Mouse (Mus musculus) left cerebral cortex, postnatal 14 days (tissue): ENCODE measurements around the gene Ncoa5. TPM values are rescaled to one million over a fixed set of nuclear protein-coding genes. Genes with fewer than 3 reads are reported as not detected.
A peak's percentile ranks its signal among the peaks of the same experiment; 100 is the strongest.

ENCODE experiments used
- DNase-seq, 2 experiments: peaks; one replicate each; pipeline ENCODE4 v3.0.0; 2021 to 2022; ENCODE audit warnings: low spot score in 2 of 2, mixed read lengths in 1 of 2
- intact Hi-C: fragments of 180-260 bp; cut with DNase I; formaldehyde crosslinking; loops from one replicate; pipeline ENCODE4 v1.15.1; 2025
- total RNA-seq, 2 experiments: library from RNA; stranded (reverse); gene quantifications; 2 replicates each; pipeline ENCODE4 v1.2.3; 2021

The Ncoa5 gene
- total RNA-seq, 2 experiments from 2014 or later = 53.2 to 54.6 TPM

DNA sequence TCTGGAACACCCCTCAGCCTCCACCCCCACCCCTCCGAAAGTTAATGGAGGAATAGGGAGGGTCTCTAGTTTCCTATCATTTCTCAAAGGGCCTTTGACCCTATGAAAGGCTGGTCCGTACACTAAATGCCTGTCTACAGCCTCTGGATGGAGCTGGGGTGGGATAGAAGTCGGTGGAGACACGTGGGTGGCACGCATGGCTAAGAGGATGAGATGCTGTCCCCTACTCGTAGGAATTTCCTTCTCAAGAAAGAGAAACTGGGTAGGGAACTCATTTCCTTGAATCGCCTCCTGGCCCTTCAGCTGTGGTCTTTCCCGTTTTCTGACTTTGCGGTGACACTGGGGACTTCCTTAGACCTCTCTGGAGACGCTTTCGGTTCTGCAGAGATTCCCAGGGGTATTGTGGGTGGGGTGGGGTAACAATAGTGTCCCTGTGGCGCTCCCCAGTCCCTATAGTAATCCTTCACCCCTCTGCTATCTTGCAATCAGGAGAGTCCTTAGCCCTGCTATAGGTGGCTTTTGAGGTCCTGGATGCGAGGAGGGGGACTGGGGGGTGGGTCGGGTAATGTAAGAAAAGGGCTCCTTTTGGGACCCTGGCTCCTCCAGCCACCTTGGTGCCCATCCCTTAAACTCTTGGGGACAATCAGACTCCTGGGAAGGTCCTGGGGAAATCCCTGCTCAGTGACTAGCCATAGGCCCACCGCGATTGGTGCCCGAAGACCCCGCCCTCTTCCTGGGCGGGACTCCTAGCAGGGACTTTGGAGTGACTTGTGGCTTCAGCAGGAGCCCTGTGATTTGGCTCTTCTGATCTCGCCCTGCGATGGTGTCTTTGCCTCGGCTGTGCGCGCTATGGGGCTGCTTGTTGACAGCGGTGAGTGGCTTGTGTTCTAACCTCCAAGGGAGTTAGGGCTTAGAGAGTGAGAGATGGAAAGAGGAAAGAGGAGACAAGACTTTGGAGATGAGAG lies 20.5 kb upstream of the Ncoa5 start, which contains the start of gene Cd40:
Gene Cd40, plus strand, starts transcription at position 740 of the 965 bp plus-strand sequence.
- no peak for DNase-seq
- intact Hi-C loops = no loop called here

DNA sequence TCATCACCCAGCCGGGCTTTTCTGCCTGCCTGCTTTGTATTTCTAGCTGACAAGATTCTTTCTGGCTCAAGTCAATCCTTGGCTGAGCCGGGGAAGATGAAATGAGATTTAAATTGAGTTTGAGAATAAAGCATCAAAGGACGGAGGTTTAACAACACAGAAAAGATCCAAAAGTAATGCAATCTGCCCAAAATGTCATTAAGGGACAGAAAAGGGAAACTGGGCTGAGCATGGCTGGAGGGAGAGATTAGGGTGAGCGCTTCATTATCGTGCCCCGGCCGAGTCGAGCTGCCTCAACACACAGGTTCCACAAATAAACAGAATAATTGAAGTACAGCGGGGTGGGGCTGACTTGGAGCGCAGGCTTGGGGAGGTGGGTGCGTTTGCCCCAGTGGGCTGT lies 16.9 kb upstream of the Ncoa5 start:
- no peak for DNase-seq
- intact Hi-C loops = no loop called here

DNA sequence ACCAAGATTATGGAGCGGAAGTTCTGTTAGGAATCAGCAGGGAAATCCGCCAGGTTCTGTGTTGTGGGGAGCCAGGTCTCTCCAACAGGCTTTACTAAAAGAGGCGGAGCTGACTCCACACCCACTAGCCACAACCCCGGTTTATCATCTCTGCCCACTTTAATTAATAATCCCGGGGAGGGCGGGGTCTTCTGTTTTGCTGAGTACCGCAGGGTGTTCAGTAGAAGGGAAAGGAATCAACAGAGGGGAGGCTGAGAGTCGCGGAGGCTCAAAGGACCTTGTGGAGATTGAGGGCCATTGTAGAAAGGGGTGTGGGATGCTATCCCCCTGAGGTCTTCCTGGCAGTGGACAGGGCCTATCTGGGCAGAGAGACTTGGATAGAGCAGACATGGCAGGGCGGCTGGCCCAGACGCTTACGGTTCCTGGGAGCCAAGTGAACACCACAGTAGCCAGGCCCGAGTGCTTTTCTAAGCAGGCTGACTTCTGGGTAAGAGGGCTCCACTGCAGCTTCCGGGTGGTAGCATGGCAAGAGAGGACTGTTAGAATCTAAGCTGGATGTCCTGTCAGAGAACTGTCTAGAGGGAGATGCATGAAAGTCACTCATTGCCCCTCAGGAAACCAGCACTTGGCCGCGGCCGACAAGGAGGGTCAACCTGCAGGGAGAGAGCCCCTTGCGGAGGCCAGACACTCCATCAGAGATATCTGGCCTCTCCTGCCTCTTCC lies 16.3 kb upstream of the Ncoa5 start:
- intact Hi-C loops = no loop called here
- no peak for DNase-seq

DNA sequence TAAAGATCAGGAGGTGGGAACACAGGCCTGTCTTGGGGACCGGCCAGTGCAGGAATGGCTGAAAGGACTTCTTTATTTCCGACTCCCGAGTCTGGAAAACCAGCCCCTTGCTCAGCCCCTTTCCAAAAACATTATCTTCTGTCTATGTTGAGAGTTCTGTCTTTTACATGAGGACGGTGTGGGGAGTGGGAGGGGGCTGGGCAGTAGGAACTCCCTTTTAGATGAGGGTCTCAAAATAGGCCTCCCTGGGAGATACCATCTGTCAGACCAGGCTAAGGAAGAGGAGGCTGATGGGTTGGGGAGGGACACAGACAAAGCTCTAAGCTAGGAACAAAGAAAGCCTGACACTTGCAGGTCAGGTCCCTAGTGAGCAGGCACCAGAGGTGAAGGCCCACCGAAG lies 14.4 kb upstream of the Ncoa5 start:
- no peak for DNase-seq
- intact Hi-C loops = no loop called here

DNA sequence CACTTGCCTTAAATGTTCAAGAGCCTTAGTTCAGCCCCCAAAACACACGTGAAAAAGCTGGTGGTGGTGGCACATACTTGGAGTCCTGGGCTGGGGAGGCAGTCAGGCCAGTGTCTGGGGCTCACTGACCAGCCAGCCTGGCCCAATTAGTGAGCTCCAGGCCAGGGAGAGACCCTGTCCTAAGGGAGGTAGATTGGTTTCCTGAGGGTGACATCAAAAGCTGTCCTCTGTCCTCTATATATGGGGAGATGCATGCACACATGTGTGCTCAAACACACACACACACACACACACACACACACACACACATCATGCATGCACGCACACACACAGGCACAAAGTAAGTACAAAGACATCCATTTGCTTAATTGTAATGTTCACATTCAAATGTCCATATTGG lies 9.1 kb upstream of the Ncoa5 start:
- intact Hi-C loops = no loop called here
- DNase-seq = no peak

DNA sequence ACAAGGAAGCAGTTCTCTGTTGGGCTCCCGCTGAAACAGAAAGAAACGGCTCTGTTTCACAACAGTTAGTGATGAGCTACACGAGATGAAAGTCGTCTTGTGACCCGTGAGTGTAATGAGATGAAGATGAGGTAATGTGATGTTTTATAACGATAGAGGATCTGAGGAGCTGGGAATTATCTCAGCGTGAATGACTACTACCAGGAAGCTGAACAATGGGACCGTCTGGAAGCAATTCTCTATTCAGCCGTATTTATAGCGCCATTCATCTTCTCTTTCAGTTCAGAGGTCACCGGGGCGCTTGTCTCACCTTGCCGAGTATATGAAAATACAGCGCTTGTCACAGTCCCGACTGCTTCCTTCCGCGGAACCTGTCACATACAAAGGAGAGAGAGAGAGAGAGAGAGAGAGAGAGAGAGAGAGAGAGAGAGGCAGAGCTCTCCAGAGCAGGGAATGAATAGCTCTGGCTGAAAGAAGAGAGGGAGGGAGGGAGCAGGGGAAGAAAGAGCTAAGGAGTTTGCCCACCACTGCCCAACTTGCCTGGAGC lies 8.5 kb upstream of the Ncoa5 start:
- peak in 1 of 2 experiments; percentile 64 for DNase-seq

DNA sequence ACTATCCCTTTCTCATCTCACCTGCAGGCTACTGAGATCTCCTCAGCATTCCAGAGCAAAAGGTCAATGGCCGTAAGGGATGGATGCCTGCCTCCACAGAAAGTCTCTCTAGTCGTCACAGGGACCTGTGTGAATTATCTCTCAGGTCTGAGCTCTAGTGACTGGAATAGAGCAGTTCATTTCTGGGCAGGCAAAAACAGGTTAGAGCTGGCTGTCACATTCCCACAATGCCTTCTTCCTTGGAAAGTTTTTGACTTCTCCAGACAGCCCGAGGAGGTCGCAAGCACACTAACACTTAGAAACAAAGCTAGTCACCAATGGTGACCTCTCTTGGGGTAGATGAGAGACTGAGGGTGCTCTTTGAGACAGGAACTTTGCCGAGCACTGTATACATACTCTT lies 7.5 kb upstream of the Ncoa5 start:
- no peak for DNase-seq
- intact Hi-C loops = no loop called here

More for the DNA sequence above, 8.5 kb upstream of the Ncoa5 start:
- intact Hi-C loops = no loop called here

DNA sequence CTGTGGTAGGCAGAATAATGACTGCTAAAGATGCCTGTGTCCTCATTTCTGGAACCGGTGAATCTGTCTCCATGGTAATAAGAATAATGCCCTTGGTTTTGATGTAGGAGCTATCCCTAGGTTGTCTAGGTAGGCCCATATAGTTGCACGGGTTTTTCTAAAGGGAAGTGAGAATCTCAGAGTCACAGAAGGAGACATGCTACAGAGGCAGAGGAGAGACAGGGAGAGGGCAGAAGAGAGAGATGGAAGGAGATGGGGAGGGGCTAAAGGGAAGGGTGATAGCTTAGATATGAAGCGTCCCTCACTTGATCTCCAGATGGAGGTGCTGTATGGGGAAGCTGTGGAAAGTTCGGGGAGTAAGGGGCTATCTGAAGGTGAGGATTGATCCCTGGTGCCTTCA lies 2.7 kb upstream of the Ncoa5 start:
- intact Hi-C loops = no loop called here

DNA sequence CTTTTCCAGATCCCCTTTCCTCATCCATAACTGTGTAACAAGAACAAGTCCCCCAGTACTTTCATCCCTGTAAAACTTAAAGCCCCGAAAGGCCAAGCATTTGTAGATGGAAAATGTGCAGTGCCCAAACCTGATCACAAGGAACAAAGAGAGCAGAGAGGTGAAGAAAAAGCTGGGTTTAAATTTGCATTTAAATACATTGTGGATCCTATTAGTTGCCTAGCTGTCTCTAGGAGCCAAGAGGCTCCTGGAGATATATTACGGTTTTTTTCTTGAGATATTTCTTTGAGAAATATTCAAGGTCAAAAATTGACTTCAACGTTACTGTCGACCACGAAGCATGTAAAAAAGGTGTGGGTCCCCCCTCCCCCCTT lies 378 bp upstream of the Ncoa5 start:
- intact Hi-C loops = no loop called here

More for the DNA sequence above, 2.7 kb upstream of the Ncoa5 start:
- no peak for DNase-seq

DNA sequence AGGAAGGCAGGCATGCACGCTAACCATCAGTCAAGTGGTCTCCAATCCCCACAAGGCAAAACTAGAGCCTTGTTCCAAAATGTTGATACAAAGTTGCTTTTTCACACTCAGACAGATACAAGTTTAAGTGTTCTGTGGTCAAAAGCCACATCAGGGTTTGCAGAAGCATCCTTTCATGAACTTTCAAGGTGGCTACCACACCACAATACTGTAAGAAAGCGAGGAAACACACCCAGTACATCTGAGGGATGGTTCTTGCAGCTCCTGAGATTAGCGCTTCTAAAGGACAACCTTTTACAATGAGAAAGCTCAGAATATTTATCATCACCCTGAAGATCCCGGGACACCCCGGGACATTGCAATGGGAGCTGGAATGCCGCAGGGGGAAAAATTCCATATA lies 1.4 kb downstream of the Ncoa5 start:
- DNase-seq = no peak
- intact Hi-C loops = loop anchor here (5.0 kb wide), 2 partner anchors 71 to 111 kb away; partner anchors contain the start of gene Slc12a5

More for the DNA sequence above, 378 bp upstream of the Ncoa5 start:
- DNase-seq = no peak

DNA sequence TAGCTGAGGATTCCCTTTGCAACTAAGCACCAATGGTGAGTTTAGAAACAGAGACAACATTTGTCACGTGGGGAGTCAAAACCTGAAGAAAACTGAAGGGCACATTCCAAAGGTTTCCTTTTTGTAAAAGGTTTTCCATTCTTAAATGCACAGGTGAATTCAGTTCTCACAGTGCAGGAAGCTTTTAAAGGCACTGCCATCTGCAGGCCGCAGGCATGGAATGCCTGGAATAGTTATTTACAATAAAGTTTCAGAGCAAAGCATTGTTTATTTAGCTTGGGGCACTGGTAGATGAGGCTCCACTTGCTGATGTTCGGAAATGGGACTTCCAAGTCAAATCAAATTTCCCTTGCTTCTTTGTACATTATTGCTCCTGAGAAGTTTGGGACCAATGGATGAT lies 2.1 kb downstream of the Ncoa5 start:
- intact Hi-C loops = loop anchor here (5.0 kb wide), 2 partner anchors 70 to 110 kb away; partner anchors contain the start of gene Slc12a5
- no peak for DNase-seq

DNA sequence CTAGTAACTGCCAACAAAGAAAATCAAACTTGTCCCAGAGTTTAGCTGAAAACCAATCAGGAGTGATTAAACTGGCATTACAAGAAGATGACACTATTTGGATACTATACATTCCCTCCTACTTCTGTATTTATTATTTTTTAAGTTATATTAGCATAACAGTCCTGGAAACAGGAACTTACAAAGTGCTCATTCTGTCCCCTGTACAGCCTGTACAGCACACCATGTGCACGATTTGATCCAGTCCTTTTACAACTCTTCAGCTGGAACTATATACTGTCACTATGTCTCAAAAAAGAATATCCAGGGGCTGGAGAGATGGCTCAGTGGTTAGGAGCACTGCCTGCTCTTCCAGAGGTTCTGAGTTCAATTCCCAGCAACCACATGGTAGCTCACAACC lies 7.5 kb downstream of the Ncoa5 start:
- no peak for DNase-seq
- intact Hi-C loops = no loop called here

DNA sequence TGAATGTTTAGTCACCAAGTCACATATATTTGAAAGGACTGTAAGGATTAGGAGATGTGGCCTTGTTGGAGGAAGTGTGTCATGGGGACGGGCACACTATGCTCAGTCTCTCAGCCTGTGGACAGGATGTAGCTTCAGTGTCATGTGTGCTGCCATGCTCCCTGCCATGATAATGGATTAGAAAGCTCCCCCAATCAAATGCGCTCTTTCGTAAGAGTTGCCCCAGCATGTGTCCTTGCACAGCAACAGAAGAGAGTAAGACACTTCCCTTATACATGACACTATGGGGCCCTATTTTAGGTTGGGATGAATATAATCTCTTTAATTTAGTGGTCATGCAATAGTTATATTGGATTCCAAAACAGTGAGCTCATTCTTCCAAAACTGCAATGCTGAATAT lies 14.2 kb downstream of the Ncoa5 start:
- DNase-seq = no peak
- intact Hi-C loops = no loop called here

DNA sequence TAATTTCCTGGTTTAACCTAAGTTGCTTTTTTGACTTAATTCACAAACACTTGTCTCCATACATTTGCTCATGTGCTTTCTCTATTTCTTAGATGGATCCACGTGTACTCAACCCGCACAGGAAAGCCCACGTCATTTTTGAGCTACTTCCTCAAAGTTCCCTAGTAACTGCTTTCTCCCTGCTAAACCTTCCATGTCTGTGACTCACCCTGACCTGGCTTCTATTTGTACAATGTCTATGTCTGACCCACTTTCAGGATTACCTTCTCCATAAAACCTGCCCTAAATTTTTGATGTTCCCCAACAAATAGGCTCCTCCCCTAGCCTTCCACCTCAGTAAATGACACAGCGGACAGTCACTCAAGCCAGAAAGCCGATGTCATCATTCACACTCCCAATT lies 19.7 kb downstream of the Ncoa5 start:
- DNase-seq = no peak
- intact Hi-C loops = no loop called here

DNA sequence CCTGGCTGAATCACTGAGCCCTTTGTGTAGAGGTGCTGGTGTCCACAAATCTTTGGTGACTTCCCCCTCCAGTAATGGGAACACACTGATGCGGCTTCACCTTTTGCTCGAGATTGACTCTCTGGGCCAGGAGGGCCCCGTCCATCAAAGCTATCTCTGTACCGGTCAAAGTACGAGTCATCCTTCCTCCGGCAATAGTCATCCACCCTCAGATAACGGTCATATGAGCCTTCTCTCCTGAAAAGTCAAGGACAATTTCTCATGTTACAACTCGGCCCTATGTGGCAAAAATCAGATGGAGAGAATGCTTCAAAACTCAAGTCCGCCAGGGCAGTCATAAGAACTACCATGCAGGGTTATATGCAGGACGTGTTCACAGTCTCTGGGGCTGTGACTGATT lies 24.3 kb downstream of the Ncoa5 start:
- intact Hi-C loops = no loop called here
- no peak for DNase-seq

DNA sequence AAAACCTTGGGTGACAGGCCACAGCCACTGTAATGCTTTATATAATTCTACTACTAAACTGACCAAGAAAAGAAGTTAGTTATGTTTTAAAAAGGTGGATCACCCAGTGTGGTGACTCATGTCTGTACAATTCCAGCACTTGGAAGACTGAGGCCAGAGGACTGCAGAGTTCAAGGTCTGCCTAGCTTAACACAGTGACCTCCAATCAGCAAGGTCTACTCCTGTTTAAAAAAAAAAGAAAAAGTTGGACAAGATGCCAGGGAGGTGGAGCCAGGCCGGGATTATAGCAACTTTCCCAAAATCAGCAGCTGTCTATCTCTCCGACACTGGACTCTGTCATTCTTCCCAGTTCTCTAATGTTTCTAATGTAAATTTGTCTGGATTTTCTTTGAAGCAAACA lies 25.1 kb downstream of the Ncoa5 start:
- no peak for DNase-seq
- intact Hi-C loops = no loop called here

DNA sequence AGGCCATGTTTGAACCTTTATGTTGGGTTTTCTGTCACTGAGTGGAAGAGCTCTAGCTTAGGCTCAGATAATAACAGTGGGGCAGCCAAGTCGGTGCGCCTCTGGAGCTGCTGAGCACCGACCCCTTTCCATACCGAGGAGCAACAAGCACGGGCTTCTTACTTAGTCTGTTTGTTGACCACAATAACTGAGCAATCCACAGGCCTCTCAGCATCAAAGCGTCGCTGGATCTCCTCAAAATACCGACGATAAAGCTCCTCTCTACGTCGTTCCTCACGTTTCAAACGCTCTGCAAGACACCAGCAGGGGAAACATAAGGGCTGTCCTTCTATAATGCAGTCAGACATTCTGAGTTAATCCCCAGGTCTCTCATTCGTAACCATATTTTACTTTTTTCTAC lies 25.5 kb downstream of the Ncoa5 start:
- DNase-seq = no peak
- intact Hi-C loops = no loop called here

DNA sequence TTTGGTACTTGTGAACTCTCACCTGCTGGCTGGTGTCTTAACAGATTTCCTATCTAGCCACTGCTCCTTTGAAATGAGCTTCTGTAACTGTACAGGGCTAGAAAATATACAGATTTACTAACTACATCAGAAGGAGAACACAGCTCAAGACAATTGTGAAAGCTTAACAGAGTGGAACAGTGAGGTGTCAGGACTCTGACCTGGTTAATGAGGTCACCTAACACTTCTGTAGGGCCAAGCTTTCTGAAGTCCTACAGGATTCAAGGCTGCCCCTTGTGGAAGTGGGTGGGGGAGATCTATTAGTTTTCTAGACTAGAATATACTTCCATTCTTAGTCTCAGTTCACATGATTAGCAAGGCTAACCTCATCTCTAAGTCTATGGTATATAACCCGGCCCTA lies 26.7 kb downstream of the Ncoa5 start:
- intact Hi-C loops = no loop called here
- no peak for DNase-seq

DNA sequence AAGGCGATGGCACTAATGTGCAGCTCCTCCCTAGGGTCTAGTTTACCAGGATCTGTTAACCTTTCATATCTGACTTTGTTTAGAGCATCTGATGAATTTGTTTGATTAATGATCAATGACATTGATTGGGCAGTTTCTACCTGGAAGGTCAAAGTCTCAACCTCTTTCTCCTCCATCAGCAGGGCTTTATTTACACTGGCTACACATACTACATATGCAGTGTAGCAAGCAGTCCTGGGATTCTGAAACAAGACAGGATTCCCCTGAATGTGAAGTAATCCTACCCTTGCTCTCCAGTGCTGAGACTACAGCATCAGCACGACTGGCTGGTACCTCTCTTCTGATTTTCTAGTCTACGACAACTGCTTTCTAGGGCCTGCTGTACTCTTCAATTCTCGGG lies 27.9 kb downstream of the Ncoa5 start:
- DNase-seq = no peak
- intact Hi-C loops = no loop called here

DNA sequence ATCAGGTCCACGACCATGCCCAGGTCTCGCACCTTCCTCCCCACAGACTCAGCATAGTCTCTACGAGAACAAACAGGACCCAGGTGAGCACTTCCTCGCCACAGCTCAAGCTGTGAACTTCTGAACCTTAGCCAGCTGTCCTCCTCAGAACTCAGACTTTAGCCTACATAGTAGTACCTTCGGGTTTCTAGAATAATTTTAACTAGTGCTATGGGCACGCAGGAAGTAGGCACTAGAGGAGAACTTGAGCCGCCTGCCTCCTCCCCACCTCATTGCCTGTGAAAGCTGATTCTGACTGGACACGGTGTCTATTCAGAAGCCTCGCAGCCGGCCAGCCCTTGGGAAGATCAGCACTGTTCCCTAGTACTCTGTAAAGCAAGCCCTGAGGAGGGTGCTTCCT lies 30.4 kb downstream of the Ncoa5 start:
- no peak for DNase-seq
- intact Hi-C loops = no loop called here
